Comparison of ENCODE assay signal across 18 mouse cellular contexts in the genomic region with DNA sequence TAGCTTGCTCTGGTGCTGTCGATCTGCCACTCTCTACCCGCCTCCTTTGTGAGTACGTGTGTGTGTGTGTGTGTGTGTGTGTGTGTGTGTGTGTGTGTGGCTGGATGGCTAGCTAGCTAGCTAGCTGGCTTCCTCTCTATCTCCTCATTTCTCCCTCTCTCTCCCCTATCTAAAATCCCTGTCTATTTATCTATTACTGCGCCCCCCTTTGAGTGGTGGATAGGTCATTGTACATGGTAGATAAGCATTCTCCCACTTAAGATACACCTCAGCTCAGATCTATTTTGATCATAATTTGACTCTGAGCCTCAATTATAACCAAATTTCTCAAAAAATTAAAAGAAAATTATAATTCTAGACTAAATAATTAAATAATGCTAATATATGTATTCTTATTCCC.
DNase-seq lines count a peak whose midpoint lies in the region; ATAC-seq lines count a peak whose summit lies in the region.
"Had no signal": no experiment of that assay in that cellular context is flagged by ENCODE, and none has a peak within 500 bp of the region (broad histone marks: within the 10 kb centered on the region; RNA-seq: fewer than 3 reads in every experiment).

No protein-coding gene starts in this region.

- H3K27ac ChIP-seq in liver, embryonic 11.5 days (ENCODE audit: low read depth, low read length): peak overlapping the region; percentile 65
- peak overlapping the region; percentile 88 for H3K27ac ChIP-seq in liver, embryonic 15.5 days (replicated peaks)
- no peak overlapping the region for H3K27ac ChIP-seq in forebrain, embryonic 10.5 days
- H3K27ac ChIP-seq: embryonic facial prominence, embryonic 13.5 days; forebrain, embryonic 13.5 days; gastrocnemius, adult 2 months; heart, embryonic 15.5 days; hindbrain, embryonic 10.5 days; hindbrain, embryonic 14.5 days had no signal

- no peaks in the 10 kb centered on the region for H3K36me3 ChIP-seq in liver, embryonic 11.5 days (ENCODE audit: control insufficient read depth, insufficient read depth, low read length)
- H3K36me3 ChIP-seq in liver, embryonic 15.5 days (replicated peaks): no peaks in the 10 kb centered on the region
- H3K36me3 ChIP-seq in forebrain, embryonic 10.5 days (replicated peaks): no peaks in the 10 kb centered on the region
- H3K36me3 ChIP-seq: embryonic facial prominence, embryonic 13.5 days; heart, embryonic 15.5 days; hindbrain, embryonic 10.5 days had no signal

- no peaks in the 10 kb centered on the region for H3K9me3 ChIP-seq in liver, embryonic 11.5 days (ENCODE audit: control insufficient read depth, low read length)
- H3K9me3 ChIP-seq in liver, embryonic 15.5 days (replicated peaks): no peaks in the 10 kb centered on the region
- no peaks in the 10 kb centered on the region for H3K9me3 ChIP-seq in forebrain, embryonic 10.5 days
- H3K9me3 ChIP-seq: embryonic facial prominence, embryonic 13.5 days; forebrain, embryonic 13.5 days; heart, embryonic 15.5 days; hindbrain, embryonic 10.5 days had no signal

- 45% methylated on average over 4 of the region's 4 CpGs for WGBS in liver, embryonic 11.5 days
- 31% methylated on average over 4 of the region's 4 CpGs for WGBS in liver, embryonic 15.5 days (ENCODE audit: insufficient replicate concordance)
- 88% methylated on average over 4 of the region's 4 CpGs for WGBS in forebrain, embryonic 10.5 days

- H3K4me1 ChIP-seq in liver, embryonic 11.5 days (replicated peaks; ENCODE audit: control insufficient read depth, insufficient read depth, low read length): peaks cover 9% of the 10 kb centered on the region
- H3K4me1 ChIP-seq in liver, embryonic 15.5 days (replicated peaks): peaks cover 21% of the 10 kb centered on the region
- no peaks in the 10 kb centered on the region for H3K4me1 ChIP-seq in forebrain, embryonic 10.5 days
- H3K4me1 ChIP-seq: embryonic facial prominence, embryonic 13.5 days; forebrain, embryonic 13.5 days; heart, embryonic 15.5 days; hindbrain, embryonic 10.5 days had no signal

- H3K4me2 ChIP-seq in liver, embryonic 11.5 days: peak overlapping the region; percentile 23
- H3K4me2 ChIP-seq in liver, embryonic 15.5 days: peak overlapping the region; percentile 44
- H3K4me2 ChIP-seq: embryonic facial prominence, embryonic 13.5 days; forebrain, embryonic 13.5 days; heart, embryonic 15.5 days; hindbrain, embryonic 14.5 days had no signal

- ATAC-seq in common myeloid progenitor, adult 5-6 weeks (replicated peaks; ENCODE audit: low read depth, poor library complexity, severe bottlenecking): 0 out of 2 replicates have a peak, but pooled peaks have one; percentile 12
- ATAC-seq in liver, embryonic 11.5 days (replicated peaks; ENCODE audit: low FRiP score): peak; percentile 54
- ATAC-seq in liver, embryonic 15.5 days (ENCODE audit: insufficient read depth): peak; percentile 72
- ATAC-seq in megakaryocyte-erythroid progenitor cell, adult 5-6 weeks (replicated peaks; ENCODE audit: low FRiP score, low TSS enrichment, poor library complexity, severe bottlenecking): peak; percentile 48
- ATAC-seq: forebrain, embryonic 13.5 days had no signal

- DNase-seq in liver, embryonic 11.5 days (ENCODE audit: low spot score): no peak
- no peak for DNase-seq in adrenal gland, adult (ENCODE audit: inconsistent age in 2 of 2, low spot score in 1 of 2)
- no peak for DNase-seq in forebrain, embryonic 10.5 days (ENCODE audit: extremely low spot score, low spot score)
- DNase-seq in urinary bladder, postnatal 10 days (ENCODE audit: low spot score): no peak
- DNase-seq: adrenal gland, postnatal 10 days; cerebellum, adult 11 months; cerebellum, adult 8-10 months; cerebellum, postnatal 14 days; gastrocnemius, adult 2 months; gastrocnemius, postnatal 25 days had no signal

- H3K4me3 ChIP-seq in liver, embryonic 11.5 days (ENCODE audit: low read depth, low read length): no peak overlapping the region
- no peak overlapping the region for H3K4me3 ChIP-seq in liver, embryonic 15.5 days (replicated peaks)
- no peak overlapping the region for H3K4me3 ChIP-seq in forebrain, embryonic 10.5 days
- H3K4me3 ChIP-seq: embryonic facial prominence, embryonic 13.5 days; forebrain, embryonic 13.5 days; gastrocnemius, adult 2 months; heart, embryonic 15.5 days; hindbrain, embryonic 10.5 days had no signal

- no peaks in the 10 kb centered on the region for H3K27me3 ChIP-seq in liver, embryonic 11.5 days (replicated peaks; ENCODE audit: control insufficient read depth, insufficient read depth, low read length)
- H3K27me3 ChIP-seq in liver, embryonic 15.5 days: no peaks in the 10 kb centered on the region
- H3K27me3 ChIP-seq in forebrain, embryonic 10.5 days (ENCODE audit: poor library complexity, severe bottlenecking): no peaks in the 10 kb centered on the region
- H3K27me3 ChIP-seq: embryonic facial prominence, embryonic 13.5 days; forebrain, embryonic 13.5 days; heart, embryonic 15.5 days had no signal

- H3K9ac ChIP-seq in liver, embryonic 11.5 days (ENCODE audit: low read depth, low read length): no peak overlapping the region
- H3K9ac ChIP-seq in liver, embryonic 15.5 days: no peak overlapping the region
- H3K9ac ChIP-seq: embryonic facial prominence, embryonic 13.5 days; forebrain, embryonic 13.5 days; heart, embryonic 15.5 days; hindbrain, embryonic 14.5 days had no signal

Comparison
In these comparisons a context has a peak if more than half of its experiments do, and no peak if none do; other contexts are left out.
1. ATAC-seq: peak in every context shown above with its lines; median percentile 72 in liver, embryonic 15.5 days; 54 in liver, embryonic 11.5 days; 48 in megakaryocyte-erythroid progenitor cell, adult 5-6 weeks; 12 in common myeloid progenitor, adult 5-6 weeks.